Mouse (Mus musculus) bone marrow, adult 2 months (tissue): ENCODE measurements at regions not wholly inside any gene's neighbourhood (a gene's known extent, or its start where the extent isn't known, plus 50 kb on each side); places are given as distances from the start of the nearest gene placed in this dataset.

Experiments used
- H3K27ac ChIP-seq: fragments of 200-500 bp; 2 replicates; pipeline ENCODE4 v1.5.1; 2012; ENCODE audit warnings: low read depth, mild to moderate bottlenecking, control low read depth, inconsistent platforms, low read length; ENCODE audit not compliant: control insufficient read depth, poor library complexity, insufficient read depth
- H3K4me1 ChIP-seq: fragments of 200-500 bp; 2 replicates; pipeline ENCODE4 v1.6.1; 2011; ENCODE audit warnings: low read length; ENCODE audit not compliant: control insufficient read depth, insufficient read depth
- H3K4me3 ChIP-seq: fragments of 200-500 bp; replicated peaks from 2 replicates; pipeline ENCODE3; 2011; ENCODE audit warnings: mild to moderate bottlenecking, low read depth, low read length, control low read depth; ENCODE audit not compliant: control insufficient read depth
- CTCF ChIP-seq: fragments of 200-500 bp; IDR thresholded peaks from 2 replicates; pipeline ENCODE4 v1.5.1; 2011; ENCODE audit warnings: low read length, control low read depth; ENCODE audit not compliant: control insufficient read depth, insufficient read depth
- POLR2A ChIP-seq: fragments of 200-500 bp; IDR thresholded peaks from 2 replicates; pipeline ENCODE4 v1.6.1; 2011; ENCODE audit warnings: low read depth, mild to moderate bottlenecking, control low read depth, low read length, borderline replicate concordance; ENCODE audit not compliant: control insufficient read depth
- WGBS: fragments of 180-500 bp; shearing (Covaris S2); methylation state at CpG from one replicate; pipeline ENCODE4 v1.1.7; 2018; 5-methylcytosine and 5-hydroxymethylcytosine counted together

DNA sequence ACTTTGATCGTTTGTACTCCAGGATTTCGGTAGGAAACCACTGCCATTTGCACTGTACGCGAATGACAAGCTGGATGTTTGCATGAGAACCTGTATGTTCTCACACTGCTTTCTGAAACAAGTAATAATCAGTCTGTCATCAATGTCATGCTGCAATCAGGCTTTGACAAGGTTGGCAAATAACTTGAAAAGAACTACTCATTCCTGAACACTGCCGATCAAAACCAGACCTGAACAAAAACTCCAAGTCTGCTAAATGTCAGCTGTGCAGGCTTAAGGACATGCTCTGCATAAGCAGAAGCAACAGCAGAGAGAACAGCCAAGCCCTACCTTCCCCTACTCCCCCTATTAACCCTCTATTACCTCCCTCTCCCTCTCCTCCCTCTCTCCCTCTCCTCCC is 197.8 kb upstream of the Gm11146 start:
- no peak for TF ChIP-seq CTCF
- no peak for TF ChIP-seq POLR2A
- H3K27ac ChIP-seq, result no peak overlapping the region
- no peak overlapping the region for H3K4me3 ChIP-seq
- WGBS, result 88% methylated on average over 5 of the region's 5 CpGs
- H3K4me1 ChIP-seq, result no peaks in the 10 kb centered on the region

DNA sequence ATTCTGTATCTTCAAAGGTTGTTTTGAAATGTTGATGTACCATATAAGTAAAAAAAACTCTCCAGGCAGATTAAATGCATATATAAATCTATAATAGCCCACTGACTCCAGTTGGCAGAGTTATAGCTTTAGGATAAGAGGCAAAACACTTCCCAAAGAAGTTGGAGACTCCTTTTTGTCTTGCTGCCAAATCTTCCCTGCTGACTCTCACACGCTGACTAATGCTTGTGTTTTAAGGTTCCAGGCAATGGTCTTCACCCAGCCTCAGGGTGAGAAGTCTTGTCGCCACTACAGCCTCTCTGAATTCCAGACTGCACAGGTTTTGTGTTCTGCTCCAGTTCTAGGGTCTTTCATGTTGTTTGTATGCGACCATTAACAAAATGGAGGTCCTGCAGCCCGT is 195.0 kb upstream of the Gm11146 start:
- no peak overlapping the region for H3K4me3 ChIP-seq
- H3K4me1 ChIP-seq, result no peaks in the 10 kb centered on the region
- whole genome bisulfite sequencing, result 80% methylated on average over 4 of the region's 4 CpGs
- no peak for TF ChIP-seq POLR2A
- no peak for TF ChIP-seq CTCF
- no peak overlapping the region for H3K27ac ChIP-seq

DNA sequence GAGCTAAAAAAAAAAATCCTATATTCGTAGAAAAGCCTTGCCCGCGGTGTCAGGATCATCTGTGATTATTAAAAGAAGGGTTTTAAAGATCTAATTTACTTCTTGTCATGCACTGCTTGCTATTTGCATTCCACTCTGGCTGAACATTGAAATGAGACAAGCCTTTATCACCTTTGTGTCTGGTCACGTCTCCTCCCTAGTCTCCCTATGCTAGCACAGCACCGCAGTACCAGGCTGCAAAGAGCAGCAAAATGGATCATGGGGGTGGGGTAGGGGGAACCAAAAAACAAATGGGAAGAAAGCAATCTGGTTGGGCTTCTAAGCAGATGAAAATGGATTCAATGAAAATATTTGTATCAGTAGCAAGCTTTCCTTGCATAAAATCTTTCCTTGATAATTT is 187.8 kb upstream of the Gm11146 start:
- TF ChIP-seq CTCF, result no peak
- no peak for TF ChIP-seq POLR2A
- no peaks in the 10 kb centered on the region for H3K4me1 ChIP-seq
- no peak overlapping the region for H3K4me3 ChIP-seq
- 85% methylated on average over 5 of the region's 5 CpGs for WGBS
- no peak overlapping the region for H3K27ac ChIP-seq

DNA sequence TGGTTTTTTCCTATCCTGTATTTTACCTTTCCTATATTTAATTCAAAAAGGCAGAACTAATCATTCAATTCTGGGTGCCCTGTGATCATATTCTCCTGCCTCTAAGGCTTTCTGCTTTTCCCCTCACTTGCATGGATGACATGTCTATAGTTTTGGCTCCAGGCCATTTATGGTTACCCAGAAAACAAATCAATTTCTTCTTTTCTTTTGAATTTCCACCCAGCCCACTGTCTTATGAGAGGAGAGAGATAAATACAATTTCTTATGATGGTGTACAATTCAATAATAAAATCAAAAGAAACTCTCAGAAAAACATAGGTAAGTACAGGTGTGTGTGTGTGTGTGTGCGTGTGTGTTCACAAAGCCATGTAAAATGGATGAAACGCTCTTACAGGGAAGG is 187.3 kb upstream of the Gm11146 start:
- 81% methylated on average over 2 of the region's 2 CpGs for WGBS
- H3K4me1 ChIP-seq, result no peaks in the 10 kb centered on the region
- no peak overlapping the region for H3K27ac ChIP-seq
- no peak overlapping the region for H3K4me3 ChIP-seq
- TF ChIP-seq POLR2A, result no peak
- TF ChIP-seq CTCF, result no peak

DNA sequence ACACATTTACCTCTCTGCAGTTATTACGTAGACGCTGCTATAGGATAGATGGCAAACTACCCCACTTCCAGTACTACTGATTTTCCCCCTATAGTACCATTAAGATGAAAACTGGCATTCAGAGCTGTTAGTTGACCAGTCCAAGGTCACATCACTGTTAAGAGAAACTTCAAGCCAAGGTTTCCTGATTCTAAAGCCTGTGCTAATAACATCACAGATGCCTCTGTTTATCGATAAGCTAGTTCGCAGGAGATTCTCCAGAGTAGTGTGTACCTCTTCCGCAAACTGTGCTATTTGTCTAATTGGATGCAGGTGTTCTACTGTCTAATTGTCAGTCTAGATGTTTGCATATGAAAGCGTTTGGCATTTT is 186.9 kb upstream of the Gm11146 start:
- TF ChIP-seq CTCF, result no peak
- 87% methylated on average over 6 of the region's 6 CpGs for WGBS

DNA sequence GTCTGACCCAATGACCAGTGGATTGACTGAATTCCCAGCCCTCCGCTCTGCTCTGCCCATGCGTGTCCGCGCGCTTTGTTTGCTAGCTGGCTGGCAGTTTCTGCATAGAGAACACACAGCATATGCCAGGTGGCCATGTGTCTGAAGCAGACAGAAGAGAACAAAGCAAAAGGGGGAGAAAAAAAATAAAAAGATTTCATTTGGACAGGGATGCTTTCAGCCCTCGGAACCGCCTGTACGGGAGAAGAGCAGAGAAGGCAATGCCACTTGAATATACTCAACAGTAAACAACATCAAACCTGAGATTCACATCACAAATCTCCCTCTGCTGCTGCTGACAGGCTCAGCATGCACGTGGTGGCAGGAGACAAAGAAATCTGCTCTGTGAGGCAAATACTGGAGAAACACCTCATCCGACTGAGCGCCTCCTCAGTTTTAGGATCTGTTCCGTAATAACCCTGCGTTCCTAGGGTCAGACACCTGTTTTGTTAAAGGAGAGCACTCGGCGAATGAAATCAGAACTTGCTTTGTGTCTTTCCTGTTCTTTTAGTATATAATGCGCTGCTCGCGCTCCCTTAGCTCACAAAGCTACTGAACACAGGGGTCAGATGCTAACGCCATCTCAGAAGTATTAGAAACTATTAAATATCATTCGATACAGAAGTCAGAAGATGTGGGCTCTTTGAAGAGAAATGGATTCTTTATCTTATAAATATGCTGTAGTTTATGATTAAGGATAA is 186.3 kb upstream of the Gm11146 start:
- Histone ChIP-seq H3K27ac (no peak overlapping the region), H3K4me1 (no peaks in the 10 kb centered on the region), H3K4me3 (no peak overlapping the region)
- 88% methylated on average over 20 of the region's 20 CpGs for WGBS
- TF ChIP-seq CTCF, result no peak
- TF ChIP-seq POLR2A, result no peak

More for the DNA sequence above, 186.9 kb upstream of the Gm11146 start:
- H3K27ac ChIP-seq, result no peak overlapping the region
- H3K4me1 ChIP-seq, result no peaks in the 10 kb centered on the region
- no peak overlapping the region for H3K4me3 ChIP-seq

DNA sequence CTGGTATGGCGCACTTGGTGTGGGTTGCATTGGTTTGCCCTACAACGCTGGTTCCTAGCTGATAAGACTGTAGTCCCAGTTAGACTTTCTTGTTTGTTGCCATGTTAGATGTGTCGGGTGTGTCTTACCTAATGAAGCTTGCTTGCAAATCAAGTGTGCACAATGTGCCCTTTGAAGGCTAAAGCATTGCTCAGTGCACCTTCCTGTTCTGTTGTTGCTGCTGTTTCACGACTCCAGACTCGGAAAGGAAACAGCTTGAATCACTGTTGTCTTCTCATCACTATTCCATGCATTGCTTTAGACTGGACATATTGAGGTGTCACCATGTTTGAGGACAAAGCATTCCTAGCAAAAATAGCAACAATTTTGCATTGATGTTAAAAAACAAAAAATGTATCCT is 185.1 kb upstream of the Gm11146 start:
- Histone ChIP-seq H3K27ac (no peak overlapping the region), H3K4me1 (no peaks in the 10 kb centered on the region), H3K4me3 (no peak overlapping the region)
- TF ChIP-seq POLR2A (no peak), CTCF (no peak)
- WGBS, result 80% methylated on average over 5 of the region's 5 CpGs

DNA sequence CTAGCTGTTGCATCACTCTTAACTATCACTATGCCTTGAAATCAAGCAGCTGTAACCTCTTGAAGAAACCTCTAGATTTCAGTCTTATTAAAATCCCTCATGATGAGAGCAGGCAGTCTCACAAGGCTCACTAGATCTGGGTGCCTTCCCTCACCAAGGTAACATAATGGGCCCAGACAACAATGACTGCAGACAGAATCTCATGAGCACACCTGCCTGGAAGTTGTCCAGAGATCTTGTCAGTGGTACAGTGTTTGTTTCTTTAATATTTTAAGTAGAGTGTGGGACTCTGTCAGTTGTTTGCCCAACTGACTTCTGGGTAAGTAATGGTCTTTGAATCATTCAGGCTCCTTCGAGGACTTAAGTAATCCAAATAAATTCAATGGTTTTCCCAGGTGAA is 177.1 kb upstream of the Gm11146 start:
- WGBS, result 82% methylated on average over 1 of the region's 1 CpGs

DNA sequence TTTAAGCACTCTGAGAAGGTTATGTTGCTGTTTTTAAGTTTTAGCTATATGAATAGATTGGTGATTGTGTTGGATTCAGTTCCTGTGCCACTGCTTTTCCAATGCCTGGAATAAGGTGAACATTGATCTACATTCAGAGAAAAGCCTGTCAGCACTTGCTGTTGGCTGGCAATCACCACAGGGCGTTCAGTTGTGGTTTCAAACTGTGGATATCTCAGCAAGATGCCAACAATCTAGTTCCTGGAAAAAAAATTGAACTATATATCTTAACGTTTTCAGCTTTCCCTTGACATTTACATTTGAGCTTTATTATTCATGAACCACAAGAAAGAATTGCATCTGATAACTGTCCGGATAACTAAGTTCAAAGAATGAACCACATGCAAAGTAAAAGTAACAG is 170.2 kb upstream of the Gm11146 start:
- WGBS, result 17% methylated on average over 3 of the region's 3 CpGs
- TF ChIP-seq POLR2A (no peak), CTCF (no peak)
- Histone ChIP-seq H3K4me1 (no peaks in the 10 kb centered on the region), H3K4me3 (no peak overlapping the region), H3K27ac (no peak overlapping the region)

More for the DNA sequence above, 177.1 kb upstream of the Gm11146 start:
- no peak overlapping the region for H3K4me3 ChIP-seq
- TF ChIP-seq CTCF (no peak), POLR2A (no peak)
- H3K27ac ChIP-seq, result no peak overlapping the region
- no peaks in the 10 kb centered on the region for H3K4me1 ChIP-seq
